ENCODE assay signal across 38 mouse cellular contexts in genomic region chr7:113334036-113334435, GRCm38 (mm10). TPM values are rescaled to one million over a fixed set of nuclear protein-coding genes. Genes with fewer than 3 reads are reported as not detected.
"Had no signal": no experiment of that assay in that cellular context is flagged by ENCODE, and none has a peak within 500 bp of the region (broad histone marks: within the 10 kb centered on the region; RNA-seq: fewer than 3 reads in every experiment).

No protein-coding gene starts in this region.

- DNase-seq: forebrain, postnatal 0 days; gastrocnemius, postnatal 14 days; gastrocnemius, postnatal 36 days; heart, adult 11 months; heart, adult 2 months; heart, postnatal 14 days; heart, postnatal 36 days; kidney, adult 11 months; kidney, adult 2 months; kidney, adult 9 months; kidney, postnatal 14 days; kidney, postnatal 36 days; layer of hippocampus, adult 9-11 months; layer of hippocampus, postnatal 36 days; left cerebral cortex, postnatal 4 days had no signal

RNA-seq across cellular contexts. Expression of gene Pth, which starts 54.3 kb away (rescaled TPM):
- total RNA-seq: forebrain, postnatal 0 days; gastrocnemius, adult 18-20 months; gastrocnemius, adult 8-10 months; gastrocnemius, postnatal 14 days; gastrocnemius, postnatal 36 days; heart, adult 2 months; heart, postnatal 14 days; heart, postnatal 36 days; hematopoietic stem cell, adult 5-6 weeks; hindbrain, postnatal 0 days; layer of hippocampus, adult 8-10 months; layer of hippocampus, postnatal 14 days; layer of hippocampus, postnatal 36 days; left cerebral cortex, adult 8-10 months; left cerebral cortex, postnatal 14 days; left cerebral cortex, postnatal 4 days; liver, adult 2 months had no signal
- polyA plus RNA-seq: forebrain, postnatal 0 days; gonadal fat pad, adult 2 months; heart, adult 2 months; heart, postnatal 0 days; hindbrain, embryonic 13.5 days; hindbrain, embryonic 15.5 days; hindbrain, postnatal 0 days; intestine, embryonic 14.5 days; intestine, embryonic 16.5 days; kidney, adult 2 months; kidney, embryonic 15.5 days; kidney, postnatal 0 days; large intestine, adult 2 months; limb, embryonic 11.5 days; limb, embryonic 13.5 days; limb, embryonic 15.5 days; liver, adult 2 months; liver, embryonic 12.5 days; liver, embryonic 14.5 days had no signal
